Mouse (Mus musculus) stomach, embryonic 16.5 days (tissue): ENCODE measurements around the gene D17H6S53E. TPM values are rescaled to one million over a fixed set of nuclear protein-coding genes. Genes with fewer than 3 reads are reported as not detected.

Source experiments
- ATAC-seq: fragments of 200-750 bp; cut with Nextera tagmentation; 2 replicates; pipeline ENCODE4 v1.8.0; 2017; ENCODE audit warnings: moderate number of reproducible peaks, moderate TSS enrichment; ENCODE audit not compliant: insufficient read depth, low FRiP score
- H3K27ac ChIP-seq: fragments of 300-500 bp; sonication (generic); 2 replicates; pipeline ENCODE4 v1.5.1; 2014; ENCODE audit warnings: low read length
- H3K27me3 ChIP-seq: fragments of 300-500 bp; sonication (generic); 2 replicates; pipeline ENCODE4 v1.6.1; 2014; ENCODE audit warnings: low read length, control low read depth, mixed read lengths; ENCODE audit not compliant: control insufficient read depth, insufficient read depth
- H3K36me3 ChIP-seq: fragments of 300-500 bp; sonication (generic); 2 replicates; pipeline ENCODE4 v1.6.1; 2014; ENCODE audit warnings: low read length; ENCODE audit not compliant: control insufficient read depth, insufficient read depth
- H3K4me1 ChIP-seq: fragments of 300-500 bp; sonication (generic); 2 replicates; pipeline ENCODE4 v1.6.1; 2014; ENCODE audit warnings: low read length, control low read depth, mixed read lengths; ENCODE audit not compliant: control insufficient read depth, insufficient read depth
- H3K4me2 ChIP-seq: fragments of 300-500 bp; sonication (generic); 2 replicates; pipeline ENCODE4 v1.6.1; 2014; ENCODE audit warnings: low read depth, low read length, mixed read lengths
- H3K4me3 ChIP-seq: fragments of 300-500 bp; sonication (generic); replicated peaks from 2 replicates; pipeline ENCODE4 v1.5.1; 2014; ENCODE audit warnings: mild to moderate bottlenecking, low read length
- H3K9ac ChIP-seq: fragments of 300-500 bp; sonication (generic); 2 replicates; pipeline ENCODE4 v1.6.1; 2014; ENCODE audit warnings: low read length
- H3K9me3 ChIP-seq: fragments of 300-500 bp; sonication (generic); replicated peaks from 2 replicates; pipeline ENCODE4 v1.6.1; 2016; ENCODE audit warnings: low read length, control low read depth; ENCODE audit not compliant: control insufficient read depth
- WGBS: fragments of 180-500 bp; shearing (Covaris S2); extraction: QIAGEN DNeasy Blood & Tissue Kit; methylation state at CpG from one replicate; pipeline ENCODE4 v1.1.7; 2014; 5-methylcytosine and 5-hydroxymethylcytosine counted together
- polyA plus RNA-seq: library from polyadenylated mRNA; unstranded; fragments of >200 nt; fragmentation: Nextera tagmentation; extraction: Ambion mirVana; gene quantifications from 2 replicates; pipeline ENCODE4 v1.2.1, GENCODE M21; 2015

The D17H6S53E gene
- polyA plus RNA-seq, 1 experiment from 2014 or later = 11.7 TPM

DNA sequence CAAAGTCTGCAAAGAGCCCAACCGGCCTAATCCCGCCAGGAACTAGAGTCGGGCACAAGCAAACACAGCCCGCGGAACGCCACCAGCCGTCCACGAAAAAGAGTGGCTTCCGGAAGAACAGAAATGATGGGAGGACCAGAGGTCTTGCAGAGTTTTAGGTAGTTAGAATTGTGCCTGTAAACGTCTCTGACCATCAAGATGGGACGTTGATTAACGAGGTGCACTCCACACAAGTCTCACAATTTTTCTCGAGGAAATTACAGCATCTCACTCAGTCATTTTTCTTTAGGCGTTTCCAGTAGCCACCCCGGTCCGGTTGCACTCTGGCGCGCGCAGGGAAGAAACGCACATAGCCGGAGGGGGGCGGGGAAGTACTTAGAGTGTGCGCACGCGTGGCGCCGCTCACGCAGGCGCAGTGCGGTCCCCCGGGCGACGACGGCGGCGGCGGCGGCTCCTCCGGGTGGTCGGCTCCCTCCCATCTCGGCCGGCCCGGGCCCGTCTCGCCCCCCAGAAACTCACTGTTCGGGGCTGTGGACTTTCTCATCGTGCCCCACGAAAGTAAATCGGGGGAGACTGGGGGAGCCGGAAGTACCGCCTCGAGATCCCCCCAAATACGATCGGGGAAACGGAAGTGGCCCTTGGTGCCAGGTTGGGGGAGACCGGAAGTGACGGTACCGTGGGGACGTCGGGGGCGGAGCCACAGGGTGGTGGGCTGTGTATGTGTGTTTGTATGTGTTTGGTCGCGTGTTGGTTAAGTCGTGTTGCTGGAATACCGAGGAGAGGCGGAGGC, 8.8 kb downstream of the D17H6S53E start, which contains the start of gene Bag6:
Gene Bag6 (plus strand): TSS at position 378 of the 790 bp plus-strand sequence.
- Histone ChIP-seq H3K4me3 (peak within 1 kb of the TSS; percentile 77), H3K9me3 (no peaks in the 10 kb centered on the region), H3K9ac (peak within 1 kb of the TSS; percentile 89), H3K4me2 (peak within 1 kb of the TSS; percentile 90), H3K4me1 (peaks cover 14% of the 10 kb centered on the region), H3K36me3 (no peaks in the 10 kb centered on the region), H3K27ac (peak within 1 kb of the TSS; percentile 97), H3K27me3 (no peaks in the 10 kb centered on the region)
- under 1% methylated on average over 66 of the region's 66 CpGs for WGBS
- peak; percentile 96 for ATAC-seq

DNA sequence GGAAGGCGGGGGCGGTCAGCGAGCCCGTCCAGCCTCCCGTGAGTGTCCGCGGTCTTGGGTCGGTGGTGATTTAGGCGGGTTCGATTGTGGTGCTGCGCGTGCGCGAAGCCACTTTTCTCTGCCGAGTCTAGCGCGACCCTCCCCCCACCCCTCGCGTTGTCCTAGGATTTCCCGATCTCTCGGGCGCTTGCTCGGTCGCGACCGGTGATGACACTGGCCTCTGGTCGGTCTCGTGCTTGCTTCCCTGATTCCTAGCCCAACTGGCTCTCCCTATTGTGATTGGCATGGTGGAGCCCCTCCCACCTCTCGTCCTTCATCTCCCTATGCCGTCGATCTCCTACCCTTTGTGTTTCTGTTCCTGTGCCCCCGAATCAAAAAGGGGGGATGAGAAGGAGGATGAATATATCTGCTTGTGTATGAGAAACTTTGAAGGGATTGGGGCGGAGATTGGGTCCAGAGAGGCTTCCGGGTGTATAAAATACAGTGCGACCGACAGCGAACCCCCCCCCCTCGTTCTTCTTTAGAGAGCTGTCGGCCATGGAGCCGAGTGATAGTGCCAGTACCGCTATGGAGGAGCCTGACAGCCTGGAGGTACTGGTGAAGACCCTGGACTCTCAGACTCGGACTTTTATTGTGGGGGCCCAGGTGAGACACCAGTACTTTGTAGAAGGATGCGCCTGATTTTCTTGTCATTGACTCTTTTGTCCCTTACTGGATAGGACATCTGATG, 9.6 kb downstream of the D17H6S53E start:
- H3K9me3 ChIP-seq = no peaks in the 10 kb centered on the region
- H3K9ac ChIP-seq = peak overlapping the region; percentile 89
- peaks cover 14% of the 10 kb centered on the region for H3K4me1 ChIP-seq
- H3K4me3 ChIP-seq = peak overlapping the region; percentile 77
- WGBS = under 1% methylated on average over 43 of the region's 43 CpGs
- no peaks in the 10 kb centered on the region for H3K27me3 ChIP-seq
- no peaks in the 10 kb centered on the region for H3K36me3 ChIP-seq
- H3K4me2 ChIP-seq = peak overlapping the region; percentile 90
- peak; percentile 41 for ATAC-seq
- peak overlapping the region; percentile 97 for H3K27ac ChIP-seq

DNA sequence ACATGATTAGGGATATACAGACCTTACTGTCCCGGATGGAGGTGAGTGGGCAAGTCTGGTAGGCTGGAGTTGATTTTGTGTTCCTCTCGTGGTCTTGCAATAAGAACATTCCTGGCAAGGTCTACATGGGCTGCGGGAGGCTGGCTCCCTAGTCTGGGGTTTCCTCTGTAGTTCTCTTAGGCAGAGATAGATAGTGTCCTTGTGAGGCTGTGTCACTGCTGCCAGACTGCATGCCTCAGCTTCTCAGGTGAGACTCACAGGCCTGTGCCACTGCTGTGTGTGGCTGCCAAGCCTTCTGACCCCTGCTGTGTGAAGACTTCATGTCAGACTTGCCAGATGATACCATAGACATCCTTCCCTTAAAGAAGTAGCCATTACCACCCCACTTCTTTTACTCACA, 13.1 kb downstream of the D17H6S53E start:
- Histone ChIP-seq H3K9me3 (no peaks in the 10 kb centered on the region), H3K27ac (no peak overlapping the region), H3K27me3 (no peaks in the 10 kb centered on the region), H3K36me3 (peaks cover 26% of the 10 kb centered on the region), H3K4me3 (no peak overlapping the region), H3K4me1 (peaks cover 14% of the 10 kb centered on the region), H3K4me2 (no peak overlapping the region), H3K9ac (no peak overlapping the region)
- ATAC-seq = no peak
- 99% methylated on average over 3 of the region's 3 CpGs for WGBS

DNA sequence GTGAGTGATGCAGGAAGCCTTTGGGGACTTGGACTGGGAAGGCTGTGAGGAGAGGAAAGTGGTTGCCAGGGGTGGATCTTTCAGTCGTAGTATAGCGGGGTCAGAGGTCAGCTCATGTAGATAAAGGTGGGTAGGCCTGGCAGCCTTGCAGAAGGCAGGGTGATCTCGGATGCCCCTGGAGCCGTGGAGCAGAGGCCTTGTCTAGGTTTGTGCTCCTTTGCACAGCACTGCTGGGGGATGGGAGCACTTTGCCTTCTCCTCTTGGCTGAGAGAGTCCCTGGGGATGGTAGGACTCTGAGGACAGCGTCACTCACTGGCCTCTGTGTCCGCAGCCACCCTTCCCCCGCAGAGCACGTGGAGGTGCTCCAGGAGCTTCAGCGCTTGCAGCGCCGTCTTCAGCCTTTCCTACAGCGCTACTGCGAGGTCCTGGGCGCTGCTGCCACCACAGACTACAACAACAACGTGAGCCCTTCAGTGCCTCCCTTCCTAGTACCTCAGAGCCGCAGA, 14.4 kb downstream of the D17H6S53E start:
- peaks cover 14% of the 10 kb centered on the region for H3K4me1 ChIP-seq
- H3K9ac ChIP-seq = no peak overlapping the region
- peaks cover 26% of the 10 kb centered on the region for H3K36me3 ChIP-seq
- no peak overlapping the region for H3K27ac ChIP-seq
- H3K9me3 ChIP-seq = no peaks in the 10 kb centered on the region
- 73% methylated on average over 16 of the region's 16 CpGs for WGBS
- H3K4me2 ChIP-seq = no peak overlapping the region
- ATAC-seq = no peak
- H3K27me3 ChIP-seq = no peaks in the 10 kb centered on the region
- no peak overlapping the region for H3K4me3 ChIP-seq

DNA sequence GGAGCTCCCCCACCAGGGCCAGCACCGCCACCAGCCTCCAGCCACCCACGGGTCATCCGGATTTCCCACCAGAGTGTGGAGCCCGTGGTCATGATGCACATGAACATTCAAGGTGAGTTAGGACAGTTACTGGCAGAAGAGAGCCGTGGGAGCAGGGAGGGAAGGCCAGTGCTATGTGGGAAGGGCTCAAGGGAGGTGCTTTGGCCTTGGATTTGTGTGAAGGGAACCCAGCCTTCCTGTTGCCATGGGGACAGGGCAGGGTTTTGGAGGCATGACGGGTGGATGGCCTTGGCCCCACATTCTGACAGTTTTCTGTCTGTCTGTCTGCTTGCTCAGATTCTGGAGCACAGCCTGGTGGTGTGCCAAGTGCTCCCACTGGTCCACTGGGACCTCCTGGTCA, 15.8 kb downstream of the D17H6S53E start:
- peaks cover 32% of the 10 kb centered on the region for H3K36me3 ChIP-seq
- H3K4me1 ChIP-seq = peaks cover 5% of the 10 kb centered on the region
- no peak overlapping the region for H3K27ac ChIP-seq
- WGBS = 89% methylated on average over 6 of the region's 6 CpGs
- no peak overlapping the region for H3K4me2 ChIP-seq
- H3K9ac ChIP-seq = no peak overlapping the region
- H3K27me3 ChIP-seq = no peaks in the 10 kb centered on the region
- no peaks in the 10 kb centered on the region for H3K9me3 ChIP-seq
- H3K4me3 ChIP-seq = no peak overlapping the region
- ATAC-seq = no peak

DNA sequence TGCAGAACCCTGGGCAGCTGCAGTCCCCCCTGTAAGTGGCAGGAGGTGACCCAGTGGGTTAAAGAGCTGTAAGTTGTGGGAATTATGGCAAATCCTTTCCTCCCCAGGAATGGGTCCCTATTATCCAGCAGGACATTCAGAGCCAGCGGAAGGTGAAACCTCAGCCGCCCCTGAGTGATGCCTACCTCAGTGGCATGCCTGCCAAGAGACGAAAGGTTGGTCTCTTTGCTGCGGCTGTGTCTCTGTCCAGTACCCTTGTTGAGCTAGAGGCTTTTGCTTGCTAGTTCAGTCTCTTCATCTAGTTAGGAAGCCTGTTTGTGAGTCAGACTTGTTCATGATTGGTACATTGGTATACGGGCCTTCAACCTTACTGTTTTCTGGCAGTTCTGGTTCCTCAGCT, 20.0 kb downstream of the D17H6S53E start:
- H3K9me3 ChIP-seq = no peaks in the 10 kb centered on the region
- H3K9ac ChIP-seq = no peak overlapping the region
- H3K4me1 ChIP-seq = no peaks in the 10 kb centered on the region
- H3K36me3 ChIP-seq = peaks cover 50% of the 10 kb centered on the region
- no peak overlapping the region for H3K4me2 ChIP-seq
- H3K4me3 ChIP-seq = no peak overlapping the region
- WGBS = 89% methylated on average over 5 of the region's 5 CpGs
- no peak overlapping the region for H3K27ac ChIP-seq
- no peak for ATAC-seq
- H3K27me3 ChIP-seq = no peaks in the 10 kb centered on the region

DNA sequence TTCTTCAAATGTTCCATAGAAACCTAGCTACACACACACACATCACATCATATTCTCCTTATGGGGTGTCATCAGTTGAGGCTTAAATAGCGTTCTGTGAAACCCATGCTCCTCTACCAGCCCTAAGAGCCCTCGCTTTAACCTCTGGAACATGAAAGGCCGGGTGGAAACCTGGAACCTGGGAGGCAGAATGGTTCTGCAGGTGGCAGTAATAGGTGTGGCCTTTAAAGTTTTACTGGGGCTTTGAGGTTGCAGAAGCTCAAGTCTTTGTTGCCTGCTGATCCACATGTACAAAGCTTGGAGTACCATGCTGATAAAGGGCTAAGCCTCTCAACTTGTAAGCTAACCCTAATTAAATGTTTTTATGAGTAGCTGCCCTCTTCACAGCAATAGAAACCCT, 21.2 kb downstream of the D17H6S53E start:
- Histone ChIP-seq H3K9me3 (no peaks in the 10 kb centered on the region), H3K9ac (no peak overlapping the region), H3K4me2 (no peak overlapping the region), H3K4me3 (no peak overlapping the region), H3K27ac (peak overlapping the region; percentile 38; the same call in 1 of the 2 replicates), H3K27me3 (no peaks in the 10 kb centered on the region), H3K4me1 (no peaks in the 10 kb centered on the region), H3K36me3 (peaks cover 43% of the 10 kb centered on the region)
- 54% methylated on average over 3 of the region's 3 CpGs for WGBS
- ATAC-seq = no peak

DNA sequence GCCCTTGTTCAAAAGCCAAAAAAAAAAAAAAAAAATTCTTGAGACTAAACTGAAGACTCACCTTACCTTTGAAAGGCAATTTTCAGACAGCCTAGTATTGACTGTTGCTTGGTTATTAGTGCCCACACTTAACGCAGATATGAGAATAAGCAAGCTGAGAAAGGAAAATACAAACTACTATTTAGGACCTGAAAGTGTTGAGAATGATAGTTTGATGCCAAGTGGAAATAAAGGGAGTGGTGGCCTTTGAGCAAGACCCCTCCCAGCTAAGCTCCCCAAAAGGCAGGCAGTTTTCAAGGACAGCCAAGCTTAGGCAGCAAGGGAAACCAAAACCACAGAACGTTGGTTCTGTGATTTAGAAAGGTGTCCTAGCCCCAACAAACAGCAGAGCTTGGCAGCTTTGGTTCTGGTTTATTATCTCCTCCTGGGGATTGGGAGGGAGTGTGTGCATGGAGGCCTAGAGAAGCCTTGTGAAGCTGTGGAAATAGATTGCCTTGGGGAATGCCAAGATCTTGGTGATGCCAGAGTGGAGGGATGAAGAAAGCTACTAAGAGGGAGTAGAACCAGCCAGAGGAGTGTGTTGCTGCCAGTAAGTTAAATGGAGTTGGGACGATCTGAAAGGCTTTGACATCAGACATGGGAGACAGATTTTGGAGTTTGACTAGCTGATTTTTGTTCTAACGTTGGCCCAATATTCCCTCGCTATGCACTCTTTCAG, 21.9 kb downstream of the D17H6S53E start:
- WGBS = 64% methylated on average over 5 of the region's 5 CpGs
- Histone ChIP-seq H3K9ac (no peak overlapping the region), H3K9me3 (no peaks in the 10 kb centered on the region), H3K4me3 (no peak overlapping the region), H3K4me1 (no peaks in the 10 kb centered on the region), H3K27me3 (no peaks in the 10 kb centered on the region), H3K4me2 (no peak overlapping the region), H3K27ac (no peak overlapping the region; the same call in 1 of the 2 replicates), H3K36me3 (peaks cover 42% of the 10 kb centered on the region)
- ATAC-seq = no peak
